Mouse (Mus musculus) lung, postnatal 0 days (tissue): ENCODE measurements around the gene Mtfp1. TPM values are rescaled to one million over a fixed set of nuclear protein-coding genes. Genes with fewer than 3 reads are reported as not detected.
A peak's percentile ranks its signal among the peaks of the same experiment; 100 is the strongest.

Experiments
- ATAC-seq: fragments of 200-750 bp; cut with Nextera tagmentation; 2 replicates; pipeline ENCODE4 v1.8.0; 2017; ENCODE audit warnings: moderate library complexity
- DNase-seq: peaks from one replicate; pipeline ENCODE4 v3.0.0-alpha.2; 2016; ENCODE audit warnings: low spot score
- H3K27ac ChIP-seq: fragments of 300-500 bp; sonication (generic); 2 replicates; pipeline ENCODE4 v1.5.1; 2014; ENCODE audit warnings: antibody characterized with exemption, mild to moderate bottlenecking, low read length, mixed read lengths
- H3K27me3 ChIP-seq: fragments of 300-500 bp; sonication (generic); replicated peaks from 2 replicates; pipeline ENCODE4 v1.6.1; 2014; ENCODE audit warnings: low read length, mixed read lengths; ENCODE audit not compliant: insufficient read depth
- H3K36me3 ChIP-seq: fragments of 300-500 bp; sonication (generic); 2 replicates; pipeline ENCODE4 v1.6.1; 2014; ENCODE audit warnings: low read length, mixed read lengths; ENCODE audit not compliant: insufficient read depth
- H3K4me1 ChIP-seq: fragments of 300-500 bp; sonication (generic); 2 replicates; pipeline ENCODE4 v1.6.1; 2014; ENCODE audit warnings: antibody characterized with exemption, low read depth, low read length, mixed read lengths; ENCODE audit not compliant: insufficient read depth
- H3K4me2 ChIP-seq: fragments of 300-500 bp; sonication (generic); replicated peaks from 2 replicates; pipeline ENCODE4 v1.6.1; 2014; ENCODE audit warnings: low read depth, mild to moderate bottlenecking, low read length, moderate library complexity, mixed read lengths
- H3K4me3 ChIP-seq: fragments of 300-500 bp; sonication (generic); 2 replicates; pipeline ENCODE4 v1.5.1; 2014; ENCODE audit warnings: low read depth, low read length
- H3K9ac ChIP-seq: fragments of 300-500 bp; sonication (generic); replicated peaks from 2 replicates; pipeline ENCODE4 v1.6.1; 2014; ENCODE audit warnings: low read depth, mild to moderate bottlenecking
- H3K9me3 ChIP-seq: fragments of 300-500 bp; sonication (generic); 2 replicates; pipeline ENCODE4 v1.6.1; 2016; ENCODE audit warnings: low read length, mixed read lengths
- CTCF ChIP-seq: IDR thresholded peaks from 2 replicates; pipeline ENCODE4 v1.5.1; 2016; ENCODE audit warnings: antibody characterized with exemption, mild to moderate bottlenecking
- EP300 ChIP-seq: IDR thresholded peaks from 2 replicates; pipeline ENCODE4 v1.6.1; 2016; ENCODE audit warnings: antibody characterized with exemption, mild to moderate bottlenecking, control low read depth
- whole genome bisulfite sequencing: fragments of 180-500 bp; shearing (Covaris S2); extraction: QIAGEN DNeasy Blood & Tissue Kit; methylation state at CpG from one replicate; pipeline ENCODE4 v1.1.7; 2014; 5-methylcytosine and 5-hydroxymethylcytosine counted together
- polyA plus RNA-seq: library from polyadenylated mRNA; unstranded; fragments of >200 nt; fragmentation: Nextera tagmentation; extraction: Ambion mirVana; gene quantifications from 2 replicates; pipeline ENCODE4 v1.2.1, GENCODE M21; 2015

The Mtfp1 gene
- polyA plus RNA-seq, 1 experiment from 2014 or later = 6.5 TPM

GRCm38 (mm10) chr11:4094378-4095170, 671 bp downstream of the Mtfp1 start:
- Histone ChIP-seq H3K9me3 (no peaks in the 10 kb centered on the region), H3K36me3 (no peaks in the 10 kb centered on the region), H3K4me1 (peaks cover 12% of the 10 kb centered on the region; the same call in 1 of the 2 replicates), H3K9ac (no peak overlapping the region), H3K27ac (peak overlapping the region; percentile 20; the same call in 1 of the 2 replicates), H3K4me3 (peak overlapping the region; percentile 45), H3K4me2 (peak overlapping the region; percentile 63), H3K27me3 (no peaks in the 10 kb centered on the region)
- 5% methylated on average over 23 of the region's 24 CpGs for WGBS
- peak; percentile 90 for TF ChIP-seq CTCF
- TF ChIP-seq EP300 = no peak
- DNase-seq (peak; percentile 75), ATAC-seq (no peak)

GRCm38 (mm10) chr11:4093459-4094377, 1.5 kb downstream of the Mtfp1 start:
- Histone ChIP-seq H3K4me1 (peaks cover 12% of the 10 kb centered on the region; the same call in 1 of the 2 replicates), H3K27ac (no peak overlapping the region), H3K9me3 (no peaks in the 10 kb centered on the region), H3K9ac (no peak overlapping the region), H3K36me3 (no peaks in the 10 kb centered on the region), H3K4me2 (no peak overlapping the region), H3K4me3 (no peak overlapping the region), H3K27me3 (no peaks in the 10 kb centered on the region)
- no peak for DNase-seq
- 78% methylated on average over 18 of the region's 18 CpGs for WGBS
- ATAC-seq = no peak
- TF ChIP-seq EP300 = no peak
- TF ChIP-seq CTCF = no peak

DNA sequence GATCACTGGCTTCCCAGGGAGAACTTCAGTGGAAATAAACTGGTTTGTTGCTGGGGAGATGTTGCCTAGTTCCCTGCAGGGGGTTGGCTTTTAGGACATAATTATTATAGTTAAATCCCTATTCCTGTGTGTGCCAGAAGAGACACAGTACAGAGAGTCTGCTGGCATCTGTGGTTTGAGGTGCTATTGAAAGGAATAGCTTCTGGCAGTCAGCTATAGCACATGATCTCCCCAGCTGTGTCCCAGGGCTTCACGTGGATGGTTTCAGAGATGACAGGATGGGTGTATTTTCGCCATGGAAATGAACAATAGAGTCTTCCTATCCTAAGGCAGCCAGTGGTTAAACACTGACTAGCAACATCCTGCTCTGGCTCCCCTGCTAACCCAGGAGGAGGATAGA, 8.0 kb downstream of the Mtfp1 start:
- WGBS = 54% methylated on average over 2 of the region's 2 CpGs

GRCm38 (mm10) chr11:4086246-4086645, 9.0 kb downstream of the Mtfp1 start:
- TF ChIP-seq CTCF (no peak), EP300 (no peak)
- H3K9ac ChIP-seq = no peak overlapping the region
- no peaks in the 10 kb centered on the region for H3K36me3 ChIP-seq
- WGBS = 36% methylated on average over 1 of the region's 1 CpGs
- no peak overlapping the region for H3K4me3 ChIP-seq
- ATAC-seq (no peak), DNase-seq (no peak)
- H3K27me3 ChIP-seq = no peaks in the 10 kb centered on the region
- no peaks in the 10 kb centered on the region for H3K4me1 ChIP-seq
- no peak overlapping the region for H3K27ac ChIP-seq
- H3K4me2 ChIP-seq = no peak overlapping the region
- H3K9me3 ChIP-seq = no peaks in the 10 kb centered on the region

More for the DNA sequence above, 8.0 kb downstream of the Mtfp1 start:
- Histone ChIP-seq H3K4me3 (no peak overlapping the region), H3K9ac (no peak overlapping the region), H3K9me3 (no peaks in the 10 kb centered on the region), H3K36me3 (no peaks in the 10 kb centered on the region), H3K4me2 (no peak overlapping the region), H3K27me3 (no peaks in the 10 kb centered on the region), H3K4me1 (no peaks in the 10 kb centered on the region), H3K27ac (no peak overlapping the region)
- no peak for TF ChIP-seq EP300
- DNase-seq (no peak), ATAC-seq (no peak)

- H3K9me3 ChIP-seq = no peaks in the 10 kb centered on the region
- no peaks in the 10 kb centered on the region for H3K36me3 ChIP-seq
- TF ChIP-seq EP300 (no peak), CTCF (peak; percentile 92)
- H3K4me3 ChIP-seq = no peak overlapping the region
- WGBS = 31% methylated on average over 5 of the region's 5 CpGs
- no peak overlapping the region for H3K27ac ChIP-seq
- ATAC-seq = peak; percentile 61
- no peak overlapping the region for H3K9ac ChIP-seq
- peak; percentile 87 for DNase-seq
- H3K4me1 ChIP-seq = no peaks in the 10 kb centered on the region
- no peaks in the 10 kb centered on the region for H3K27me3 ChIP-seq
- H3K4me2 ChIP-seq = no peak overlapping the region
Observed at GRCm38 (mm10) chr11:4083316-4084078, 11.7 kb downstream of the Mtfp1 start.
